Mouse (Mus musculus) retina, adult 2 months (tissue): ENCODE results near the gene Aebp2.
"Not testable (repeated sequence)": the region's sequence is repeated elsewhere in the genome, so short reads cannot be mapped to it uniquely, and the experiment has no call there.

Experiments
- DNase-seq: peaks from one replicate; pipeline ENCODE4 v3.0.0-alpha.2; 2012; ENCODE audit warnings: low read depth, low spot score

The Aebp2 gene

GRCm38 (mm10) chr6:140622391-140623225 lies at the start of gene Aebp2:
Gene Aebp2, plus strand, starts transcription at chr6:140622663.
- no peak for DNase-seq

DNA sequence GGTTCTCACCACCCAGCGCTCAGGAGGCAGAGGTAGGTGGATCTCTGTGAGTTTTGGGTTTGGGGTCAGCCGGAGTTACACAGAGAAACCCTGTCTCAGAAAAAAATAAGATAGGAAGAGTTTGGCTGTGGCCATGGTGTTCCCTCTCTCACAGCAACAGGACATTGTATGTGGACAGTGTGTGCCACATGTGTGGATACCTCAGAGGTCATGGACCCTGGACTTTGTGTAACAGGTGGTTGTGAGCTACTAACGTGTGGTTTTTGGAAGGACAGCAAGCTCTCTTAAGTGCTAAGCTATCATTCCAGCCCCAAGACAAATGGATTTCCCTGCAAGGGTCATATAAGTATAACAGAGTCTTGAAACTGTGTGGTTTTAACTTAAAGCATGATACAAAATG lies 47.5 kb upstream of the Aebp2 start:
- DNase-seq: no peak

DNA sequence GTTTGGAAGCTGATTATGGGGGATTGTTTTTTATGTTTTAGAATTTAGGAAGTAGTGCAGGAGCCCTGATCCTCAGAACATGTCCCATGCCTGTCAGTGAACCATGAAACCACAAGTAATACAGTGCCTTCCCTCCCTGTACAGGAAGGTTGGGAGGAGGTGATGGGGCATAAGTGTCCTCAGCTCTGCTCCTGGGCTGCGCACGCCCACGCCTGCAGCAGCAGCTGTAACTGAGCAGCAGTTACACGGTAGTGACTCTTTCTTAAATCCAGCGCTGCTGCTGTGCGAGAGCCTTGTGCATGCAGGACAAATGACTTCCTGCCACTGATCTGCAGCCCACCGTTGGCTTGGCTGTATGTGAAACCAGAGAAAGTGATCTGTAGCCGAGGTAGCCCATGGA lies 46.3 kb upstream of the Aebp2 start:
- DNase-seq: no peak

- no peak for DNase-seq
Measured at GRCm38 (mm10) chr6:140576961-140577821, 45.3 kb upstream of the Aebp2 start.

DNA sequence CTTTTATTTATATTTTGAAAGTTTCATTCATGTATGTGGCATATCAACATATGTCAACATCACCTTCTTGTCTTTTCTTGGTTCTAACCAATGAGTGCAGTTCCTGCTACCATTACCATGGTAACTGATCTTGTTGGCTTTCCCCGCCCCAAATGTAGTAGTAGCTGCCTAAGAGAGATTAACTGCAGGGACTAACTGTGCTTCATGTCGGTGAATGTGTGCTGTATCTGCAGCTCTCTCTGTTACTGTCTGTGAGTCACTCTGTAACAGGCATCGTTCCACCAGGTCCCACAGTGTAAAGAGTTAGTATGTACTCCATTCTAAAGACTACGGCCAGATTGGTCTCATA lies 44.7 kb upstream of the Aebp2 start:
- DNase-seq: no peak

- not testable (repeated sequence) for DNase-seq
Measured at GRCm38 (mm10) chr6:140578985-140579384, 43.5 kb upstream of the Aebp2 start.

DNA sequence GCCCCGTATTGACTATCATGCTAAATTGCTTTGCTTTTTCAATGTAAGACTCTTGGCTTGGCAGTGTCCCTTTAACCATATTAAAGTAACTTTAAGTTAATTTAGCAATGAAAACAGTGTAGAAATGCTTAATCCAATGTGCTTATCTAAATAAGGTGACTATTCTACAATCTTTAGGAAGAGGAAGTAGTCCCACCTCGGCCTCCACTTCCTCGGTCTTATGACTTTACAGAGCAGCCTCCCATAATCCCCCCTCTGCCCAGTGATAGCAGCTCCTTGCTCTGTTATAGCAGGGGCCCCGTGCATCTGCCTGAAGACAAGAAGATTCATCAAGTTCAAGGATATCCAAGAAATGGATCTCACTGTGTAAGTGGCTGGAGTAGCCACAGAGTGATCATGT lies 42.3 kb upstream of the Aebp2 start:
- DNase-seq: no peak

GRCm38 (mm10) chr6:140586714-140587259 lies 35.7 kb upstream of the Aebp2 start:
- DNase-seq: no peak

GRCm38 (mm10) chr6:140591331-140591730 lies 31.1 kb upstream of the Aebp2 start:
- DNase-seq: no peak

- DNase-seq: no peak
Measured at GRCm38 (mm10) chr6:140592713-140593112, 29.8 kb upstream of the Aebp2 start.

DNA sequence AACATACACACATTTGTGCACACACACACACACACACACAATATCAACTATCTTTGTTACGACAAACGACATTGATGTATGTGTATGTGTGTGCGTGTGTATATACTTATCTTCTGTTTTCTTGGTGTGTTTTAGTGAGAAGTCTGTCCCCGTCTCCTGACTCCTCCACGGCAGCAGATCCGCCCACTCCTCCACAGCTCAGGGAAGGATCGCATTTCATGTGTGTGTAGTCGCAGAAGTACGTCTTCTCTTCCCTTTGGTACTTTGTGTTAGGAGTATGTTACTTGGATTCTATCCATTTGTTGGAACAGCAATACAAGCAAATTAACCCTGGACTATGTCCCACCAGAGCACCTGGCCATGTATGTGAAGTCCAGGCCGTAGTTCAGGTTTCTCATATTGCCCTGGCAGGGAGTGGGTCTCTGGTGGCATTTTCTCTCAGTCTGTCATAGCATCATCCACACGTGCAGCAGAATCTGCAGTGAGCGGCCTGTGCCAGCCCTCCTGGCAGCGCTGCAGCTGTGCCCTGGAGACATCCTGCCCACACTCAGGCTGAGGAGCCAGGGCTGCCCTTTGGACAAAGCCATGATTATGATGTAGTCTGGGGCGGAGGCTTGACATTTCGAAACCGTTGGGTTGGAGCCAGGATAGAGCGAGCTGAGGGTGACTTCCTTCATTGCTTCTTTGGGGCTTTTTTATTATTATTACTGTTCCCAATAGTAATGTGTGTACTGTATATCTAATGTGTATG lies 28.9 kb upstream of the Aebp2 start:
- no peak for DNase-seq

DNA sequence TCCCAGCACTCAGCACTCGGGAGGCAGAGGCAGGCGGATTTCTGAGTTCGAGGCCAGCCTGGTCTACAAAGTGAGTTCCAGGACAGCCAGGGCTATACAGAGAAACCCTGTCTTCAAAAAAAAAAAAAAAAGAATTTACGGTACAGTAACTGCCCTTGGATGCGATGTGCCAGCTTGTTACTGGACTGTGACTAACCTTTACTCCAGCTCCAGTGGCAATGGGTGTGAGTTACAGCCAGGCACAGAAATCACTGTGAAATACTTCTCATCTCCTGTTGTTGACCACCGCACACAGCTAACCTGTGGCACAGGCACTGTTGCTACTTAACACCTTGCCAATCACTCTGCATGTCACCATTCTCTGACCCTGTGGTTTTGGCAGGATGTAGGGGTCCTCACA lies 26.9 kb upstream of the Aebp2 start:
- not testable (repeated sequence) for DNase-seq

GRCm38 (mm10) chr6:140597381-140598329 lies 24.8 kb upstream of the Aebp2 start:
- DNase-seq: no peak

GRCm38 (mm10) chr6:140598516-140598915 lies 23.9 kb upstream of the Aebp2 start:
- no peak for DNase-seq

DNA sequence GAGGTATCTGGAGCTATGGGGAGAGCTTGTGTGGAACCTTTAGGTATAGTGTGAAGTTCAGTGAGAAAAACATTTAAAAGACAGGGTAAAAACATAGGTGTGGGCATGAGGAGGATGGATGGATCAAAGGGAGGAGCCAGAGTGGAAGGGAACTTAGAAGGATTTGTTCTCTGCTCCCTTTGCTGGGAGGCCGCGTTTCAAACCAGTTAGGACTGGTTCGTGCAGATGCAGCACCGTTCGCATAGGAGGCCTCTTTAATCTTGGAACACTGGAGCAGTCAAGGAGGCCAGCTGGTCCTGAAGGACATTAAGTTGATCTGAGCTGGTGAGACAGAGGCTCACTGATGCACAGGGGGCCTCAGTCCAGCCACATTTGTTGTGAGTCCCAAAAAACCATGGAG lies 23.1 kb upstream of the Aebp2 start:
- no peak for DNase-seq

GRCm38 (mm10) chr6:140600671-140601070 lies 21.8 kb upstream of the Aebp2 start:
- DNase-seq: not testable (repeated sequence)

DNA sequence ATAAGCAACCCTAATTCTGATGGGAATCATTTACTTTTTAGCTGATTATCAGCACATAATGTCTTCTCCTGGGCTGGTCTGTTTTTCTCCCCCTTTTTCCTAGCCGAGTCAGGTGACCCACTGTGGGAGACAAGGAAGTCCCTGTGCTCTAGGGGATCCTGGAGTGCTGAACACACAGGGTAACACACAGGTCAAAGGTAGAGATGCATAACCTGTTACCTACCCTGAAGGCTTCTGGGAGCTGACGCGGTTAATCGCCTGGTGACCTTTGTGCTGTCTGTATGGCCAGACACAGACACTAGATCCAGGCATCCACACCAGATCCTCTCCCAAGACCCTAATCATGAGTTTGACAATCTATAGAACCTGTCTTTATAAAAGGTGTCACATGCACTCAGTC lies 21.3 kb upstream of the Aebp2 start:
- no peak for DNase-seq

DNA sequence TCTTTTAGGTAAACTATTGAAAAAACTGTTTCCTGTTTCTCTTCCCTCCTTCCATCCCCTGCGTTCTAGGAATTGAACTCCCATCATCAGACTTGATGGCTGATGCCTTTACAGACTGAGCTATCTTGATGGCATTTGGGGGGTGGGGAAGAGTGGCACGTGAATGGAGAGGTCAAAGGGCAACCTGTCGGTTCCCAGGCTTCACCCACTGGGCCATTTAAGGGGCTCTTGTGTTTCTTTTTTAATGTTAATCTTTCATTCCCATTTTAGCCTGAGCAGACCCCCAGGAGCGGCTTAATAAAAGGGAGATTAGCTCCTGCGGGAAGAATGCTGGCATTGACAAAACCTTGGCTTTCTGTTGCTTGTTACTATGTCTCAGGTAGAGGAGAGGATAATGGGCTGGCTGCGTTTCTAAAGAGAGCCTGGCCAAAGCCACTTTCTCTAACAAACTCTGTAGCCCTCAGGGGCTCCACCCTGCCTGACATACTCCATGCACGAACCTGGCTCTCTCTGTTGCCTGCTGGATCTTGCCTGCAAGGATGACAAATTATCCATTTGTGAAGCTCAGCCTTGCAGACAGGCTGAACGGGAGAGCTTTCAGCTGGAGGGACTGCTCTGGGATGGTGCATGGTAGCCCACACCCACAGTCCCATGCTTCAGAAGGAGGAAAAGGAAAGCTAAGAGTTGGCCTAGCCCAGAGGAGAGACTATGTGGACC lies 19.1 kb upstream of the Aebp2 start:
- DNase-seq: no peak

DNA sequence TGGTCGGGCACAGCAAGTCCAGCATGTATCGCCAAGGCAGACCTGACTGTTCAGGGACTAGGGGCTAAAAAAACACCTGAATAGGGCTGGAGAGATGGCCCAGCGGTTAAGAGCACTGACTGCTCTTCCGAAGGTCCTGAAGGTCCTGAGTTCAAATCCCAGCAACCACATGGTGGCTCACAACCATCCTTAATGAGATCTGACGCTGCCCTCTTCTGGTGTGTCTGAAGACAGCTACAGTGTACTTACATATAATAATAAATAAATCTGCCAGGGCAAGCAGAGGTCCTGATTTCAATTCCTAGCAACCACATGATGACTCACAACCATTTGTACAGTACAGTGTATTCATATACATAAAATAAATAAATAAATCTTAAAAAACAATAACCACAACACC lies 17.3 kb upstream of the Aebp2 start:
- DNase-seq: not testable (repeated sequence)

DNA sequence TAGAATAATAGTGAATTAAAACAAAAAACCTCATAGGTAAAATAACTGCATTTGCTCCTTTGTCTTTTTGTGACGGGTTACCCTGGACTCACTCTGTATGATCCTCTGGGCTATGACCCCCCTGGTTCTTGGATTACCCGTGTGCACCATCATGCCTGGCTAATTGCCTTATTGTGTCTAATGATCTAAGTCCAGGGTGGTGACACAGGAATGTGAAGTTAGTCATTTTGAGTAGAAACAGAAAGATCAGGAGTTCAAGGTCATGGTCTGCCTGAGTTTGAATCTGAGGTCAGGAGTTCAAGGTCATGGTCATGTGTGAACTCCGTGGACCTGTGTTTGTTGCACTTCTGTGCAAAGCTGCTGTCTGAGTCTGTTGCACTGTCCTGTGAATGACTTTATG lies 16.7 kb upstream of the Aebp2 start:
- no peak for DNase-seq
